Mouse (Mus musculus) CH12.LX (cell line): ENCODE measurements around the gene Gypa. TPM values are rescaled to one million over a fixed set of nuclear protein-coding genes. Genes with fewer than 3 reads are reported as not detected.

Experiments
- DNase-seq: peaks from one replicate; pipeline ENCODE4 v3.0.0-alpha.2; 2013; ENCODE audit errors: extremely low read depth
- H3K27ac ChIP-seq: 2 replicates; pipeline ENCODE4 v1.5.1; 2012; ENCODE audit warnings: low read depth, mild to moderate bottlenecking, control low read depth, moderate library complexity; ENCODE audit not compliant: insufficient read depth
- H3K27me3 ChIP-seq: replicated peaks from 2 replicates; pipeline ENCODE3; 2012; ENCODE audit warnings: inconsistent platforms
- H3K36me3 ChIP-seq, 2 experiments: replicated peaks in 1 of 2; 2 replicates each; pipeline versions ENCODE3 to v1.6.1; 2012; ENCODE audit warnings: inconsistent platforms in 1 of 2, low read length in 1 of 2, mild to moderate bottlenecking in 1 of 2, mixed read lengths in 1 of 2, moderate library complexity in 1 of 2; ENCODE audit not compliant: control insufficient read depth in 1 of 2, insufficient read depth in 1 of 2
- H3K4me1 ChIP-seq, 2 experiments: 2 replicates each; pipeline ENCODE4 v1.6.1; 2012; ENCODE audit warnings: inconsistent platforms in 1 of 2, moderate library complexity in 1 of 2; ENCODE audit not compliant: insufficient read depth in 2 of 2, control insufficient read depth in 1 of 2
- H3K4me2 ChIP-seq: 2 replicates; pipeline ENCODE4 v1.6.1; 2012; ENCODE audit warnings: low read depth, mild to moderate bottlenecking, control low read depth; ENCODE audit not compliant: poor library complexity, insufficient read depth, severe bottlenecking
- H3K4me3 ChIP-seq, 3 experiments: fragments of 150-350 bp in 1 of 3; sonication (generic) in 1 of 3; replicated peaks in 1 of 3; 2 replicates each; pipeline versions ENCODE3 to v1.5.1; 2011 to 2012; ENCODE audit warnings: low read depth in 2 of 3, low read length in 2 of 3, mild to moderate bottlenecking in 2 of 3, moderate library complexity in 2 of 3, control low read depth in 1 of 3, improper control_type of control experiment in 1 of 3, inconsistent platforms in 1 of 3, mixed read lengths in 1 of 3; ENCODE audit not compliant: poor library complexity in 1 of 3
- H3K79me2 ChIP-seq: replicated peaks from 2 replicates; pipeline ENCODE4 v1.6.1; 2012; ENCODE audit warnings: mild to moderate bottlenecking, moderate library complexity; ENCODE audit not compliant: control insufficient read depth, poor library complexity, insufficient read depth, severe bottlenecking; ENCODE audit errors: extremely low read depth
- H3K9ac ChIP-seq: 2 replicates; pipeline ENCODE4 v1.6.1; 2012; ENCODE audit warnings: low read depth, mild to moderate bottlenecking, control low read depth, moderate library complexity; ENCODE audit not compliant: insufficient read depth
- H3K9me3 ChIP-seq: replicated peaks from 2 replicates; pipeline ENCODE3; 2012; ENCODE audit warnings: low read length, inconsistent platforms, mixed read lengths
- BHLHE40 ChIP-seq: IDR thresholded peaks from 2 replicates; pipeline ENCODE4 v1.6.1; 2011; ENCODE audit warnings: mild to moderate bottlenecking, low read depth, low read length, improper control_type of control experiment
- CHD1 ChIP-seq: IDR thresholded peaks from 2 replicates; pipeline ENCODE4 v1.6.1; 2012; ENCODE audit warnings: low read depth, low read length, improper control_type of control experiment, inconsistent platforms
- CTCF ChIP-seq, 2 experiments: IDR thresholded peaks in 1 of 2; conservative IDR thresholded peaks in 1 of 2; 2 replicates each; pipeline ENCODE4 v1.5.1; 2011 to 2012; ENCODE audit warnings: low read depth in 2 of 2, low read length in 2 of 2, improper control_type of control experiment in 1 of 2, inconsistent platforms in 1 of 2, mild to moderate bottlenecking in 1 of 2, moderate library complexity in 1 of 2
- ELF1 ChIP-seq: IDR thresholded peaks from 2 replicates; pipeline ENCODE4 v1.6.1; 2014; ENCODE audit warnings: low read depth, mild to moderate bottlenecking, inconsistent platforms, low read length, improper control_type of control experiment
- EP300 ChIP-seq: IDR thresholded peaks from 2 replicates; pipeline ENCODE4 v1.6.1; 2011; ENCODE audit warnings: low read length, improper control_type of control experiment
- ETS1 ChIP-seq: conservative IDR thresholded peaks from 2 replicates; pipeline ENCODE4 v1.6.1; 2012; ENCODE audit warnings: low read depth, mild to moderate bottlenecking, inconsistent platforms, low read length, improper control_type of control experiment, moderate library complexity
- IRF4 ChIP-seq: IDR thresholded peaks from 2 replicates; pipeline ENCODE4 v1.6.1; 2014; ENCODE audit warnings: low read depth, mild to moderate bottlenecking, inconsistent platforms, low read length, improper control_type of control experiment
- JUN ChIP-seq: IDR thresholded peaks from 2 replicates; pipeline ENCODE4 v1.6.1; 2011; ENCODE audit warnings: low read depth, mild to moderate bottlenecking, low read length, improper control_type of control experiment, moderate library complexity; ENCODE audit not compliant: insufficient read depth
- KAT2A ChIP-seq: IDR thresholded peaks from 2 replicates; pipeline ENCODE4 v1.6.1; 2012; ENCODE audit warnings: low read length, improper control_type of control experiment, inconsistent platforms; ENCODE audit not compliant: insufficient replicate concordance
- MAFK ChIP-seq: IDR thresholded peaks from 2 replicates; pipeline ENCODE4 v1.6.1; 2011; ENCODE audit warnings: low read length, improper control_type of control experiment; ENCODE audit not compliant: insufficient replicate concordance
- NELFE ChIP-seq: IDR thresholded peaks from 2 replicates; pipeline ENCODE4 v1.6.1; 2011; ENCODE audit warnings: low read depth, low read length, improper control_type of control experiment
- PAX5 ChIP-seq: IDR thresholded peaks from 2 replicates; pipeline ENCODE4 v1.6.1; 2012; ENCODE audit warnings: low read length, inconsistent platforms, mixed read lengths
- POLR2AphosphoS2 ChIP-seq: IDR thresholded peaks from 2 replicates; pipeline ENCODE4 v1.6.1; 2011; ENCODE audit warnings: low read depth, low read length, improper control_type of control experiment
- SIN3A ChIP-seq: IDR thresholded peaks from 2 replicates; pipeline ENCODE4 v1.6.1; 2012; ENCODE audit warnings: low read length, improper control_type of control experiment, inconsistent platforms
- TCF12 ChIP-seq: IDR thresholded peaks from 2 replicates; pipeline ENCODE4 v1.6.1; 2014; ENCODE audit warnings: low read depth, mild to moderate bottlenecking, inconsistent platforms, low read length, improper control_type of control experiment
- UBTF ChIP-seq: IDR thresholded peaks from 2 replicates; pipeline ENCODE4 v1.6.1; 2012; ENCODE audit warnings: low read depth, mild to moderate bottlenecking, inconsistent platforms, low read length, improper control_type of control experiment, moderate library complexity
- USF1 ChIP-seq: IDR thresholded peaks from 2 replicates; pipeline ENCODE4 v1.6.1; 2014; ENCODE audit warnings: low read depth, mild to moderate bottlenecking, inconsistent platforms, low read length, improper control_type of control experiment
- USF2 ChIP-seq: conservative IDR thresholded peaks from 2 replicates; pipeline ENCODE4 v1.6.1; 2011; ENCODE audit warnings: low read depth, low read length, improper control_type of control experiment
- ZKSCAN1 ChIP-seq: IDR thresholded peaks from 2 replicates; pipeline ENCODE4 v1.6.1; 2012; ENCODE audit warnings: low read depth, inconsistent platforms, low read length, improper control_type of control experiment, borderline replicate concordance
- ZMIZ1 ChIP-seq: IDR thresholded peaks from 2 replicates; pipeline ENCODE4 v1.6.1; 2012; ENCODE audit warnings: low read depth, mild to moderate bottlenecking, inconsistent platforms, low read length, improper control_type of control experiment
- ZNF384 ChIP-seq: IDR thresholded peaks from 2 replicates; pipeline ENCODE4 v1.6.1; 2012; ENCODE audit warnings: low read depth, low read length, improper control_type of control experiment, inconsistent platforms
- dilution Hi-C: fragments of 300-500 bp; cut with MboI; formaldehyde crosslinking; loops from 2 replicates; pipeline ENCODE4 v1.14.3; 2020; ENCODE audit warnings: low sequenced_read_pairs; ENCODE audit not compliant: extremely low pct_unique_long_range_greater_than_20kb, extremely low pct_ligation_motif_present
- in situ Hi-C: fragments of 300-500 bp; cut with MboI; formaldehyde crosslinking; loops from 3 replicates; pipeline ENCODE4 v1.14.3; 2019; ENCODE audit warnings: low sequenced_read_pairs, low pct_ligation_motif_present, low pct_unique_long_range_greater_than_20kb, mixed read lengths
- polyA plus RNA-seq: library from polyadenylated mRNA; unstranded; fragments of >175 nt; gene quantifications from 2 replicates; pipeline ENCODE4 v1.2.1, GENCODE M21; 2012; ENCODE audit warnings: low read depth; ENCODE audit not compliant: insufficient read length
- total RNA-seq, 2 experiments: library from RNA; depleted of rRNA; stranded (reverse); fragments of 300-350 nt in 1 of 2; fragments of >200 nt in 1 of 2; gene quantifications; 2 replicates each; pipeline ENCODE4 v1.2.3; 2012 to 2014

Gene Gypa
- total and polyA plus RNA-seq, 3 experiments: not detected

DNA sequence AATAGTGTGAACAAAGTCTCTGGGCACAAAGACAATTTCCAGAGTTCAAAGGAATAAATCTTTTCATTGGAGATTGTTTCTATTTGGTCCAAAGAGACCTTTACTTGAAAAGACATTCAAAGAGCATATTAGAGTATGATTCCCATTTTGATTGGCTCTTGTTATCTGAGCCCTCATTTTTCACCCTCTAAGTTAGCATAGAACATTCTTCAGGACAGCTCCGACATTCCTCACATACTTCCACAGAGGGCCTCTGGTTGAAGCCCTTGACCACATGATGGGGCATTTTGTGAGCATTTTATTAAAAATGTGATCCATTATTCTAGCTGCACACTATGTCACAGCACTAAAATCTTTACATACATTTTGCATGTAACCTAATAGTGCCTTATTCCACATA lies 14.5 kb upstream of the Gypa start:
- Histone ChIP-seq H3K4me2 (no peak overlapping the region), H3K9me3 (no peaks in the 10 kb centered on the region)

DNA sequence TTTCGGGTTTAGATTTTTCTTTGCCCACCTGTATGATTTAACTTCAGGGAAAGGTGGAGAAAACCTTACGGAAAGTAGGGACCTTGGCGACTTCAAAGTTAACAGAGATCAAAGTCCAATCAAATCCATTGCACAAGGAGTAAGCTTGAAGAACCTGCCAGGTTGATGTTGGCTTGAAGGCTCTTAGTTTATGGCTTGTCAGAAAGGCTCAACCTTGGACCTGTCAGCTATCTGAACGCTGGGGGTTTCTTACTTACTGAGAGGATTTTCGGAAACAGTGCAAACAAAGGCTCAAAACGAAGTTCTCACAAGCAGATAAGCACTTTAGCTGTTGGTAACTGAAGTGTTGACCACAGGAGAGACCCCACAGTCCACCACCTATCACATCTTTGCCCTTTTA lies 11.4 kb upstream of the Gypa start:
- H3K4me2 ChIP-seq: no peak overlapping the region
- no peak overlapping the region for H3K27ac ChIP-seq
- H3K36me3 ChIP-seq: no peaks in the 10 kb centered on the region
- no peak for TF ChIP-seq TCF12
- no peak for TF ChIP-seq USF1
- no peak for TF ChIP-seq CHD1
- no peak for TF ChIP-seq NELFE
- TF ChIP-seq EP300: no peak
- TF ChIP-seq SIN3A: no peak
- no peak overlapping the region for H3K9ac ChIP-seq
- in situ Hi-C loops: loop anchor here (10.0 to 25.0 kb wide), 4 partner anchors 203 to 895 kb away; no protein-coding TSS in a partner anchor
- no peak overlapping the region for H3K4me3 ChIP-seq
- no peaks in the 10 kb centered on the region for H3K9me3 ChIP-seq
- dilution Hi-C loops: no loop called here
- no peak for DNase-seq
- no peaks in the 10 kb centered on the region for H3K79me2 ChIP-seq
- H3K27me3 ChIP-seq: no peaks in the 10 kb centered on the region
- no peaks in the 10 kb centered on the region for H3K4me1 ChIP-seq

More for the DNA sequence above, 14.5 kb upstream of the Gypa start:
- dilution Hi-C loops: no loop called here
- Histone ChIP-seq H3K4me3 (no peak overlapping the region), H3K79me2 (no peaks in the 10 kb centered on the region; the same call in 1 of the 2 replicates), H3K36me3 (no peaks in the 10 kb centered on the region), H3K9ac (no peak overlapping the region), H3K27me3 (no peaks in the 10 kb centered on the region), H3K4me1 (no peaks in the 10 kb centered on the region), H3K27ac (no peak overlapping the region)
- DNase-seq: no peak
- in situ Hi-C loops: loop anchor here (25.0 kb wide), 2 partner anchors 508 to 892 kb away; no protein-coding TSS in a partner anchor
- TF ChIP-seq IRF4 (no peak), ZMIZ1 (no peak), TCF12 (no peak), CTCF (conservative IDR thresholded peaks at IDR 0.05 in 1 of 2, IDR thresholded peaks at IDR 0.05 in 1 of 2; ENCODE audit: low read depth in 2 of 2, low read length in 2 of 2) (no peak), KAT2A (no peak), MAFK (no peak), USF2 (no peak), NELFE (no peak), USF1 (no peak), POLR2AphosphoS2 (no peak), PAX5 (no peak), ETS1 (no peak), JUN (no peak), BHLHE40 (no peak), ZKSCAN1 (no peak), ELF1 (no peak), UBTF (no peak), ZNF384 (no peak)
